Mouse (Mus musculus): ENCODE data around the gene Tmem151b.

GRCm38 (mm10) chr17:45556514-45557245, 7.2 kb upstream of the Tmem151b start:
- TF ChIP-seq POLR2A (IDR thresholded peaks at IDR 0.05; ENCODE audit: insufficient read depth, low read depth, low read length) = no peak
- no peak for TF ChIP-seq CTCF (IDR thresholded peaks at IDR 0.05; ENCODE audit: insufficient read depth, low read depth, low read length)
